Mouse (Mus musculus): ENCODE measurements around the gene Alox5ap.

DNA sequence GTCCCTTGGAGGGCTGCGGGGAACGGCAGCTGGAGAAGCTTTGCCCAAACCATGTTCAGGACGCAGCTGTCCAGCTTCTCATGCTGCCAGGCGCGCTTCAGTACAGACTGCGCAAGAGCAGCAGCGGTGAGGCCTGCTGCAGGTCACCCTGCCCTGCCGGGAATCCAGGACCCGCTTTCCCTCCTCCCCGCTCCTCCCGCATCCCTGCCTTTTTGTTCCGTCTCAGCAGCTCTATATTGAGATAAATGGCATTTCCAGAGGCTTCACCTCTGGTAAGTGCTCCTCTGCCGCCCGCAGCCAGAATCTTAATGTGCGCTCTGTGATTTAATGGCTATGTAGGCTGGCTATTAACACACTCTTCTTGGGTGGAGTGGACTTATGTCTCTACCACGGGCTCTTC, 5.5 kb upstream of the Alox5ap start:
- TF ChIP-seq CTCF (IDR thresholded peaks at IDR 0.05; ENCODE audit: extremely low read depth, insufficient read depth, insufficient read length, insufficient replicate concordance) (no peak), POLR2A (IDR thresholded peaks at IDR 0.05; ENCODE audit: low read depth, low read length) (no peak)

Measured in spleen, adult 2 months (tissue).